Mouse (Mus musculus): ENCODE data around the gene Tomm7. TPM values are rescaled to one million over a fixed set of nuclear protein-coding genes. Genes with fewer than 3 reads are reported as not detected.
"Not testable (repeated sequence)": the region's sequence is repeated elsewhere in the genome, so short reads cannot be mapped to it uniquely, and the experiment has no call there.

Tomm7 gene
- polyA plus RNA-seq, 1 experiment from 2014 or later: 108 TPM

GRCm38 (mm10) chr5:23859087-23859718 lies 15.2 kb upstream of the Tomm7 start:
- 81% methylated on average over 1 of the region's 1 CpGs for WGBS
- H3K36me3 ChIP-seq (ENCODE audit: insufficient read depth): peaks cover 51% of the 10 kb centered on the region
- peak; percentile 4 for DNase-seq

DNA sequence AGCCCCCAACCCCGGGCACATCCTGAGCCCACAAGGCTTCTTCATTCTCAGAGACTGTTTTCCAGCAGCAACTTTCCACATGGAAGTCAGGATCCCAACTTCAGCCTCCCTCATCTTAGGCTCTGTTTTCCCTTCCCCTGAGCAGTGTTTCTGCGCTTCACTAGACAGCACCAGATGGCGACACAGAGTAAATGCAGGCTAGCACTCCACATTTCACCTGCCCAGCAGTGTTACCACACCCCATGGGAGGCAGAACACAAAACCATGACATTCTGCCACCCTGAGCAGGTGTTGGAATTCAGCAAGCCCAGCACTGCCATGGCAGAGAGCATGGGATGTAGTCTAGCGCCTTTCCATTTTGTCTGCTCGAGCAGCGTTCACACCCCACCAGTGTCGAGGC lies 14.7 kb upstream of the Tomm7 start:
- Histone ChIP-seq H3K4me1 (ENCODE audit: insufficient read depth) (0 out of 2 replicates have a peak, but pooled peaks cover 2% of the 10 kb centered on the region), H3K4me3 (ENCODE audit: low read depth, low read length) (no peak overlapping the region), H3K36me3 (ENCODE audit: insufficient read depth) (peaks cover 57% of the 10 kb centered on the region), H3K9ac (no peak overlapping the region), H3K4me2 (no peak overlapping the region), H3K27ac (ENCODE audit: low read depth) (no peak overlapping the region), H3K9me3 (ENCODE audit: low read depth, low read length) (no peaks in the 10 kb centered on the region), H3K27me3 (ENCODE audit: insufficient read depth, low read length) (no peaks in the 10 kb centered on the region)
- WGBS: 82% methylated on average over 7 of the region's 7 CpGs
- ATAC-seq (ENCODE audit: insufficient read depth) (no peak), DNase-seq (peak; percentile 8)
- peak; percentile 59 for TF ChIP-seq CTCF (IDR thresholded peaks at IDR 0.05; ENCODE audit: low read depth)

More at GRCm38 (mm10) chr5:23859087-23859718, 15.2 kb upstream of the Tomm7 start:
- Histone ChIP-seq H3K4me2 (no peak overlapping the region), H3K9me3 (ENCODE audit: low read depth, low read length) (no peaks in the 10 kb centered on the region), H3K27ac (ENCODE audit: low read depth) (no peak overlapping the region), H3K27me3 (ENCODE audit: insufficient read depth, low read length) (no peaks in the 10 kb centered on the region), H3K4me1 (ENCODE audit: insufficient read depth) (0 out of 2 replicates have a peak, but pooled peaks cover 2% of the 10 kb centered on the region), H3K9ac (no peak overlapping the region), H3K4me3 (ENCODE audit: low read depth, low read length) (no peak overlapping the region)
- TF ChIP-seq CTCF (IDR thresholded peaks at IDR 0.05; ENCODE audit: low read depth): no peak
- no peak for ATAC-seq (ENCODE audit: insufficient read depth)

DNA sequence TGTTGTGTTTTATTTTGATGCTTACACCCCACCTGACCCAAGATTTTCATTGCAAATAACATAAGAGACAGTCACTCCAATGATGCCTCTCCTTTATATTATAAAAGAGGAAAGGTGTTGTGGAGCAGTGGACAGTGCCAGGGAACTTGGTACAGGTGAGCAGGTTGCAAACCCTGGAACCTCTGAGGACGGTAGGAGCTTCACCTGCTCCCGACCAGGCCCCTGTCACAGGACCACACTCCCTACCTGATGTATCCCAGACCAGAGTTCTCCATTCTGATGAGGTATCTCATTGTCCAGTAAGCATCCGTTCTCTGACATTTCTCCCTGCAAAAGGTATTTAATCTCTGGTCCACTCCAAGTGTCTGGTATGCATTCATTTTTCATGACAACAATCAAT lies 14.0 kb upstream of the Tomm7 start:
- TF ChIP-seq CTCF (IDR thresholded peaks at IDR 0.05; ENCODE audit: low read depth): no peak
- DNase-seq (no peak), ATAC-seq (ENCODE audit: insufficient read depth) (no peak)
- Histone ChIP-seq H3K27me3 (ENCODE audit: insufficient read depth, low read length) (no peaks in the 10 kb centered on the region), H3K36me3 (ENCODE audit: insufficient read depth) (peaks cover 63% of the 10 kb centered on the region), H3K27ac (ENCODE audit: low read depth) (no peak overlapping the region), H3K4me1 (ENCODE audit: insufficient read depth) (0 out of 2 replicates have a peak, but pooled peaks cover 2% of the 10 kb centered on the region), H3K4me3 (ENCODE audit: low read depth, low read length) (no peak overlapping the region), H3K4me2 (no peak overlapping the region), H3K9me3 (ENCODE audit: low read depth, low read length) (no peaks in the 10 kb centered on the region), H3K9ac (no peak overlapping the region)
- 86% methylated on average over 3 of the region's 3 CpGs for WGBS

DNA sequence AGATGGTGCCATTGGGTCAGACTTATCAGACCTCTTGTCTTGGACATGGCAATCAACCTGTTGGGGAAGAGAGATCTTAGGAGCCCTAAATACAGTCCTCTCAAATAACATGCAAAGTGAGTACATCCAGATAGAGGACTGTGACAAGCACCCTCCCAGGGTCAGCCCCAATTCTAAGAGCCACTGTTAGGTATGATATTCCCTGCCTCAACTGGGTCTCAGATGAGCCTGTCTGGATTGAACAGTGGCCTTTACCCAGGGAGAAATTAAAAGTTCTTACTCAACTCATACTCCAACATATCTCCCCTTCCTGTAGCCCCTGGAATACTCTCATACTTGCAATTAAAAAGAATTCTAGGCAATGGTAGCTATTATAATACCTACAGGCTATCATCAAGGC lies 13.2 kb upstream of the Tomm7 start:
- Histone ChIP-seq H3K9ac (no peak overlapping the region), H3K36me3 (ENCODE audit: insufficient read depth) (peaks cover 72% of the 10 kb centered on the region), H3K27ac (ENCODE audit: low read depth) (no peak overlapping the region), H3K27me3 (ENCODE audit: insufficient read depth, low read length) (no peaks in the 10 kb centered on the region), H3K9me3 (ENCODE audit: low read depth, low read length) (no peaks in the 10 kb centered on the region), H3K4me3 (ENCODE audit: low read depth, low read length) (no peak overlapping the region), H3K4me1 (ENCODE audit: insufficient read depth) (0 out of 2 replicates have a peak, but pooled peaks cover 2% of the 10 kb centered on the region), H3K4me2 (no peak overlapping the region)
- TF ChIP-seq CTCF (IDR thresholded peaks at IDR 0.05; ENCODE audit: low read depth): no peak
- ATAC-seq (ENCODE audit: insufficient read depth) (no peak), DNase-seq (no peak)

- no peak for DNase-seq
- no peaks in the 10 kb centered on the region for H3K9me3 ChIP-seq (ENCODE audit: low read depth, low read length)
- ATAC-seq (ENCODE audit: insufficient read depth): no peak
- H3K27ac ChIP-seq (ENCODE audit: low read depth): no peak overlapping the region
- no peak overlapping the region for H3K4me3 ChIP-seq (ENCODE audit: low read depth, low read length)
- no peak for TF ChIP-seq CTCF (IDR thresholded peaks at IDR 0.05; ENCODE audit: low read depth)
- WGBS: 91% methylated on average over 1 of the region's 1 CpGs
- peaks cover 77% of the 10 kb centered on the region for H3K36me3 ChIP-seq (ENCODE audit: insufficient read depth)
- no peak overlapping the region for H3K4me2 ChIP-seq
- 0 out of 2 replicates have a peak, but pooled peaks cover 4% of the 10 kb centered on the region for H3K4me1 ChIP-seq (ENCODE audit: insufficient read depth)
- no peak overlapping the region for H3K9ac ChIP-seq
- no peaks in the 10 kb centered on the region for H3K27me3 ChIP-seq (ENCODE audit: insufficient read depth, low read length)
Measured at GRCm38 (mm10) chr5:23856164-23856563, 12.2 kb upstream of the Tomm7 start.

DNA sequence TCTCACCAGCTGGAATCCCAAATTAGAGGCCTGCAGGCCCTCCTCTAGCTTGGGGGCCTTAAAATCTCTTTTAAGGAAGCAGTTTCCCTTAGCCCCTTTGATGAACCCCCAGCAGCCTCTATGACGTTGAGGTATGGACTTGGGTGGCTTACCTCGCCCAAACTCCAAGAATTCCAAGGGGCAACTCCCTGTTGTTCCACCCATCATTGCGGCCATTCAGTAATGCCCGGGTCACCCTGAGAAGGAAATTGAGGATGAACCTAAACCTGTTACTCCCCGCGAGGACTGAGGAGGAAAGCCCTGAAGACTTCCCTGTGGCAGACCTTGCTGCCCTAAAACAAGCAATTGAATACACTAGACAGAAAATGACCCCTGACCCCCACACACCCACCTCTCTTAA lies 11.5 kb upstream of the Tomm7 start:
- H3K9ac ChIP-seq: no peak overlapping the region
- no peaks in the 10 kb centered on the region for H3K27me3 ChIP-seq (ENCODE audit: insufficient read depth, low read length)
- no peak overlapping the region for H3K4me2 ChIP-seq
- H3K4me1 ChIP-seq (ENCODE audit: insufficient read depth): 0 out of 2 replicates have a peak, but pooled peaks cover 4% of the 10 kb centered on the region
- no peak overlapping the region for H3K27ac ChIP-seq (ENCODE audit: low read depth)
- H3K4me3 ChIP-seq (ENCODE audit: low read depth, low read length): no peak overlapping the region
- DNase-seq (no peak), ATAC-seq (ENCODE audit: insufficient read depth) (no peak)
- peaks cover 75% of the 10 kb centered on the region for H3K36me3 ChIP-seq (ENCODE audit: insufficient read depth)
- WGBS: 89% methylated on average over 6 of the region's 6 CpGs
- no peaks in the 10 kb centered on the region for H3K9me3 ChIP-seq (ENCODE audit: low read depth, low read length)
- TF ChIP-seq CTCF (IDR thresholded peaks at IDR 0.05; ENCODE audit: low read depth): no peak

- H3K27me3 ChIP-seq (ENCODE audit: insufficient read depth, low read length); H3K4me3 ChIP-seq (ENCODE audit: low read depth, low read length); H3K9me3 ChIP-seq (ENCODE audit: low read depth, low read length); H3K27ac ChIP-seq (ENCODE audit: low read depth); H3K9ac ChIP-seq; ATAC-seq (ENCODE audit: insufficient read depth); H3K4me2 ChIP-seq; H3K4me1 ChIP-seq (ENCODE audit: insufficient read depth); DNase-seq: not testable (repeated sequence)
- 88% methylated on average over 1 of the region's 1 CpGs for WGBS
- peak; percentile 25; the same call in 1 of the 2 replicates for TF ChIP-seq CTCF (IDR thresholded peaks at IDR 0.05; ENCODE audit: low read depth)
- peaks cover 62% of the 10 kb centered on the region for H3K36me3 ChIP-seq (ENCODE audit: insufficient read depth)
Measured at GRCm38 (mm10) chr5:23852916-23853315, 9.0 kb upstream of the Tomm7 start.
